In the genomic region with DNA sequence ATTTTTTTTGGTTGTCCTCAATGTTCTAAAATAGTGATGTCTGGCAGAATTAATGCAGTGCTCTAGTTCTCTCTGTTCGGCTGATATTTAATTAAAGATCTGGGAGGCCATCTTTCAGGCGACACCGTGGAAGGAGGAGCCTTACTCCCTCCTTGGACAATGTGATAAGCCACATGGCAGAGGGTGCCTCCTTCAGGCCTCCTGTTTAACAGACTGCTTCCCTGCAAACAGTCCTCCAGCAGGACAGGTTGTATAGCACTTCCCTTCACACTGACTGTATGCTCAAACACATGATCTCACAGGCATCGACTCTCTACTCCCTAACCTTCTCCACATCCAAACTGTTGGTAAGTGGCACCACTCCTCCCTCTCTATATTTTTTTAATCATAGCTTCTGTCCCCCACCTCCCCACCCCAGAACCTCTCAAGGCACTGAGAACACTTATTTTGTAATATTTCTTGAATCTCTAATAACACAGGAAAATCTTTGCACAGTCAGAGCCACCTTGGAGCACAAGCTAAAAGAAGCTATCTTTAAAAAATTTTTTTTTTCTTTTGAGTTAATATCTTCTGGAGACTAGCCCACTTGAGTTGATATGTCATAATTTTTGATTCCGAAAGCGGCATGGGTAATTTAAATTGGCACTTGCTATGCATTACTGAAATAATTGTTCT, we compare ENCODE assay signal across 9 mouse cellular contexts. TPM values are rescaled to one million over a fixed set of nuclear protein-coding genes. Genes with fewer than 3 reads are reported as not detected.
A peak's percentile ranks its signal among the peaks of the same experiment; 100 is the strongest.
DNase-seq lines count a peak whose midpoint lies in the region; ATAC-seq and TF ChIP-seq lines count a peak whose summit lies in the region.
"Had no signal": no experiment of that assay in that cellular context is flagged by ENCODE, and none has a peak within 500 bp of the region (broad histone marks: within the 10 kb centered on the region; RNA-seq: fewer than 3 reads in every experiment).

No protein-coding gene starts in this region.

- H3K4me3 ChIP-seq in gastrocnemius, adult 2 months, result peak overlapping the region; percentile 79
- H3K4me3 ChIP-seq in embryonic facial prominence, embryonic 13.5 days, result peak overlapping the region; percentile 86
- H3K4me3 ChIP-seq in hindbrain, embryonic 12.5 days, result no peak overlapping the region
- H3K4me3 ChIP-seq in liver, embryonic 12.5 days, result peak overlapping the region; percentile 89
- no peak overlapping the region for H3K4me3 ChIP-seq in neural tube, embryonic 12.5 days

- H3K4me1 ChIP-seq in embryonic facial prominence, embryonic 13.5 days, result peaks cover 26% of the 10 kb centered on the region
- H3K4me1 ChIP-seq in hindbrain, embryonic 12.5 days, result peaks cover 25% of the 10 kb centered on the region
- peaks cover 72% of the 10 kb centered on the region for H3K4me1 ChIP-seq in liver, embryonic 12.5 days
- peaks cover 19% of the 10 kb centered on the region for H3K4me1 ChIP-seq in neural tube, embryonic 12.5 days

- no peak for ATAC-seq in embryonic facial prominence, embryonic 13.5 days (ENCODE audit: insufficient number of reproducible peaks, insufficient read depth, low FRiP score, low TSS enrichment, low read depth)
- ATAC-seq in hindbrain, embryonic 12.5 days (ENCODE audit: low FRiP score), result no peak
- ATAC-seq in liver, embryonic 12.5 days, result peak; percentile 81
- ATAC-seq in neural tube, embryonic 12.5 days (ENCODE audit: low FRiP score, low read depth), result no peak

- H3K4me2 ChIP-seq in embryonic facial prominence, embryonic 13.5 days, result peak overlapping the region; percentile 74
- peak overlapping the region; percentile 67 for H3K4me2 ChIP-seq in hindbrain, embryonic 12.5 days (replicated peaks)
- H3K4me2 ChIP-seq in liver, embryonic 12.5 days, result peak overlapping the region; percentile 85
- H3K4me2 ChIP-seq in neural tube, embryonic 12.5 days (replicated peaks), result peak overlapping the region; percentile 67

- H3K27ac ChIP-seq in gastrocnemius, adult 2 months, result peak overlapping the region; percentile 99
- H3K27ac ChIP-seq in embryonic facial prominence, embryonic 13.5 days, result no peak overlapping the region
- no peak overlapping the region for H3K27ac ChIP-seq in hindbrain, embryonic 12.5 days
- H3K27ac ChIP-seq in liver, embryonic 12.5 days, result peak overlapping the region; percentile 98
- no peak overlapping the region for H3K27ac ChIP-seq in neural tube, embryonic 12.5 days
- H3K27ac ChIP-seq: limb, embryonic 15.5 days had no signal

- 23% methylated on average over 6 of the region's 6 CpGs for WGBS in embryonic facial prominence, embryonic 13.5 days
- WGBS in hindbrain, embryonic 12.5 days, result 33% methylated on average over 6 of the region's 6 CpGs
- WGBS in liver, embryonic 12.5 days (ENCODE audit: insufficient replicate concordance), result 29% methylated on average over 6 of the region's 6 CpGs
- 35% methylated on average over 6 of the region's 6 CpGs for WGBS in neural tube, embryonic 12.5 days

- DNase-seq in gastrocnemius, adult 2 months, result peak; percentile 44
- DNase-seq in gastrocnemius, postnatal 25 days, result no peak
- DNase-seq in adrenal gland, postnatal 36 days, result peak; percentile 51 to 67
- no peak for DNase-seq in frontal cortex, postnatal 25 days (ENCODE audit: low spot score in 2 of 2)

- peak; percentile 43 for TF ChIP-seq CTCF in gastrocnemius, adult 2 months (IDR thresholded peaks at IDR 0.05)

- intact Hi-C loops in gastrocnemius, adult 2 months (cut with DNase I), result loop anchor here (5.0 to 10.0 kb wide), 5 partner anchors 43 to 495 kb away; no protein-coding TSS in a partner anchor

- H3K9ac ChIP-seq in embryonic facial prominence, embryonic 13.5 days, result peak overlapping the region; percentile 36; the same call in 1 of the 2 replicates
- no peak overlapping the region for H3K9ac ChIP-seq in hindbrain, embryonic 12.5 days
- peak overlapping the region; percentile 100 for H3K9ac ChIP-seq in liver, embryonic 12.5 days
- H3K9ac ChIP-seq in neural tube, embryonic 12.5 days, result no peak overlapping the region
- H3K9ac ChIP-seq: limb, embryonic 15.5 days had no signal

- peaks cover 8% of the 10 kb centered on the region; the same call in 1 of the 2 replicates for H3K36me3 ChIP-seq in embryonic facial prominence, embryonic 13.5 days
- H3K36me3 ChIP-seq in hindbrain, embryonic 12.5 days, result no peaks in the 10 kb centered on the region
- peaks cover 18% of the 10 kb centered on the region for H3K36me3 ChIP-seq in liver, embryonic 12.5 days
- H3K36me3 ChIP-seq in neural tube, embryonic 12.5 days, result no peaks in the 10 kb centered on the region

- no peaks in the 10 kb centered on the region for H3K9me3 ChIP-seq in embryonic facial prominence, embryonic 13.5 days
- no peaks in the 10 kb centered on the region for H3K9me3 ChIP-seq in hindbrain, embryonic 12.5 days (replicated peaks)
- H3K9me3 ChIP-seq in liver, embryonic 12.5 days (replicated peaks), result no peaks in the 10 kb centered on the region
- H3K9me3 ChIP-seq in neural tube, embryonic 12.5 days, result no peaks in the 10 kb centered on the region
- H3K9me3 ChIP-seq: limb, embryonic 15.5 days had no signal

- H3K27me3 ChIP-seq in embryonic facial prominence, embryonic 13.5 days, result no peaks in the 10 kb centered on the region
- no peaks in the 10 kb centered on the region for H3K27me3 ChIP-seq in hindbrain, embryonic 12.5 days
- H3K27me3 ChIP-seq in liver, embryonic 12.5 days (replicated peaks), result no peaks in the 10 kb centered on the region
- H3K27me3 ChIP-seq in neural tube, embryonic 12.5 days (replicated peaks), result no peaks in the 10 kb centered on the region
- H3K27me3 ChIP-seq: limb, embryonic 15.5 days had no signal

RNA-seq across cellular contexts. Expression of a gene that starts 3.4 kb away (rescaled TPM):
- 10 to 100 TPM; 38.7 to 38.9 TPM for total RNA-seq in gastrocnemius, adult 2 months (2021)
- 10 to 100 TPM; 19.2 to 39.4 TPM for total RNA-seq in gastrocnemius, postnatal 25 days (2021)
- 10 to 100 TPM; 76.2 to 98.8 TPM for total RNA-seq in adrenal gland, postnatal 36 days (2021)
- polyA plus RNA-seq in embryonic facial prominence, embryonic 13.5 days (2015; fragmentation: Nextera tagmentation; extraction: Ambion mirVana), result 42.6 and 45.0 TPM in 2 replicates
- 34.0 and 35.6 TPM in 2 replicates for polyA plus RNA-seq in hindbrain, embryonic 12.5 days (2016; fragmentation: Nextera tagmentation; extraction: Ambion mirVana)
- polyA plus RNA-seq in liver, embryonic 12.5 days (2016; fragmentation: Nextera tagmentation; extraction: Ambion mirVana), result 32.0 and 32.1 TPM in 2 replicates
- 35.2 and 38.9 TPM in 2 replicates for polyA plus RNA-seq in neural tube, embryonic 12.5 days (2016; fragmentation: Nextera tagmentation; extraction: Ambion mirVana)

Comparison
In these comparisons a context has a peak if more than half of its experiments do, and no peak if none do; other contexts are left out.
1. DNase-seq: peak in gastrocnemius, adult 2 months (single experiment) and adrenal gland, postnatal 36 days (2 of 2); none in gastrocnemius, postnatal 25 days (single experiment) and frontal cortex, postnatal 25 days (0 of 2).
2. H3K27ac ChIP-seq: peak in gastrocnemius, adult 2 months (single experiment) and liver, embryonic 12.5 days (single experiment); none in embryonic facial prominence, embryonic 13.5 days (single experiment), hindbrain, embryonic 12.5 days (single experiment) and neural tube, embryonic 12.5 days (single experiment).
3. H3K4me3 ChIP-seq: peak in gastrocnemius, adult 2 months (single experiment), embryonic facial prominence, embryonic 13.5 days (single experiment) and liver, embryonic 12.5 days (single experiment); none in hindbrain, embryonic 12.5 days (single experiment) and neural tube, embryonic 12.5 days (single experiment).
4. H3K9ac ChIP-seq: peak in embryonic facial prominence, embryonic 13.5 days (single experiment) and liver, embryonic 12.5 days (single experiment); none in hindbrain, embryonic 12.5 days (single experiment) and neural tube, embryonic 12.5 days (single experiment).
5. Peak in every context shown above with its lines, with median percentiles within 50 percentile points of each other: H3K4me2 ChIP-seq.